Mouse (Mus musculus) kidney, postnatal 0 days (tissue): ENCODE measurements at regions not wholly inside any gene's neighbourhood (a gene's known extent, or its start where the extent isn't known, plus 50 kb on each side); places are given as distances from the start of the nearest gene placed in this dataset.

Experiments
- ATAC-seq: fragments of 200-750 bp; cut with Nextera tagmentation; replicated peaks from 2 replicates; pipeline ENCODE4 v1.8.0; 2017; ENCODE audit warnings: low read depth, moderate number of reproducible peaks, moderate TSS enrichment, moderate library complexity; ENCODE audit not compliant: low FRiP score
- DNase-seq: peaks from one replicate; pipeline ENCODE4 v3.0.0-alpha.2; 2016; ENCODE audit warnings: low spot score
- H3K27ac ChIP-seq: fragments of 300-500 bp; sonication (generic); 2 replicates; pipeline ENCODE4 v1.5.1; 2014; ENCODE audit warnings: mild to moderate bottlenecking
- H3K27me3 ChIP-seq: fragments of 300-500 bp; sonication (generic); 2 replicates; pipeline ENCODE4 v1.6.1; 2014; ENCODE audit warnings: low read length, mixed read lengths; ENCODE audit not compliant: insufficient read depth
- H3K36me3 ChIP-seq: fragments of 300-500 bp; sonication (generic); 2 replicates; pipeline ENCODE4 v1.6.1; 2014; ENCODE audit warnings: low read length, mixed read lengths; ENCODE audit not compliant: insufficient read depth
- H3K4me1 ChIP-seq: fragments of 300-500 bp; sonication (generic); replicated peaks from 2 replicates; pipeline ENCODE4 v1.6.1; 2014; ENCODE audit warnings: antibody characterized with exemption, low read length, mixed read lengths; ENCODE audit not compliant: insufficient read depth
- H3K4me2 ChIP-seq: fragments of 300-500 bp; sonication (generic); 2 replicates; pipeline ENCODE4 v1.6.1; 2014; ENCODE audit warnings: mild to moderate bottlenecking, low read length, moderate library complexity, mixed read lengths
- H3K4me3 ChIP-seq: fragments of 300-500 bp; sonication (generic); replicated peaks from 2 replicates; pipeline ENCODE4 v1.5.1; 2014; ENCODE audit warnings: low read depth, low read length
- H3K9ac ChIP-seq: fragments of 300-500 bp; sonication (generic); 2 replicates; pipeline ENCODE4 v1.6.1; 2014; ENCODE audit warnings: low read depth, low read length
- H3K9me3 ChIP-seq: fragments of 300-500 bp; sonication (generic); replicated peaks from 2 replicates; pipeline ENCODE4 v1.6.1; 2016; ENCODE audit warnings: low read length, inconsistent platforms, mixed read lengths
- CTCF ChIP-seq: IDR thresholded peaks from 2 replicates; pipeline ENCODE4 v1.5.1; 2016; ENCODE audit warnings: antibody characterized with exemption, low read depth, mild to moderate bottlenecking, moderate library complexity
- WGBS: fragments of 180-500 bp; shearing (Covaris S2); extraction: QIAGEN DNeasy Blood & Tissue Kit; methylation state at CpG from one replicate; pipeline ENCODE4 v1.1.7; 2014; 5-methylcytosine and 5-hydroxymethylcytosine counted together

- no peaks in the 10 kb centered on the region for H3K4me1 ChIP-seq
- no peak overlapping the region for H3K4me3 ChIP-seq
- ATAC-seq (no peak), DNase-seq (no peak)
- no peaks in the 10 kb centered on the region for H3K36me3 ChIP-seq
- H3K9me3 ChIP-seq, result 0 out of 2 replicates have a peak, but pooled peaks cover 3% of the 10 kb centered on the region
- TF ChIP-seq CTCF, result no peak
- WGBS, result 32% methylated on average over 4 of the region's 4 CpGs
- no peaks in the 10 kb centered on the region; the same call in 1 of the 2 replicates for H3K27me3 ChIP-seq
- H3K4me2 ChIP-seq, result no peak overlapping the region
- no peak overlapping the region for H3K27ac ChIP-seq
- no peak overlapping the region for H3K9ac ChIP-seq
These were observed 161.5 kb downstream of the Unc5cl start for GRCm38 (mm10) chr17:48616205-48616604.

GRCm38 (mm10) chr17:48620896-48621295 lies 166.2 kb downstream of the Unc5cl start:
- Histone ChIP-seq H3K9ac (no peak overlapping the region), H3K27ac (no peak overlapping the region), H3K4me1 (no peaks in the 10 kb centered on the region), H3K36me3 (no peaks in the 10 kb centered on the region), H3K4me3 (no peak overlapping the region), H3K27me3 (no peaks in the 10 kb centered on the region), H3K4me2 (no peak overlapping the region), H3K9me3 (no peaks in the 10 kb centered on the region)
- 66% methylated on average over 2 of the region's 2 CpGs for WGBS
- DNase-seq (no peak), ATAC-seq (no peak)
- TF ChIP-seq CTCF, result peak; percentile 28; the same call in 1 of the 2 replicates

GRCm38 (mm10) chr17:48621676-48622075 lies 167.0 kb downstream of the Unc5cl start:
- H3K4me3 ChIP-seq, result no peak overlapping the region
- no peak overlapping the region for H3K9ac ChIP-seq
- no peaks in the 10 kb centered on the region for H3K36me3 ChIP-seq
- 93% methylated on average over 11 of the region's 11 CpGs for WGBS
- no peaks in the 10 kb centered on the region for H3K27me3 ChIP-seq
- H3K9me3 ChIP-seq, result no peaks in the 10 kb centered on the region
- ATAC-seq, result no peak
- DNase-seq, result no peak
- H3K27ac ChIP-seq, result no peak overlapping the region
- no peak for TF ChIP-seq CTCF
- H3K4me1 ChIP-seq, result no peaks in the 10 kb centered on the region
- no peak overlapping the region for H3K4me2 ChIP-seq

GRCm38 (mm10) chr17:48624937-48625336 lies 170.2 kb downstream of the Unc5cl start:
- Histone ChIP-seq H3K27ac (no peak overlapping the region), H3K9me3 (no peaks in the 10 kb centered on the region)
- no peak for ATAC-seq

GRCm38 (mm10) chr17:48625971-48626370 lies 171.3 kb downstream of the Unc5cl start:
- Histone ChIP-seq H3K9ac (no peak overlapping the region), H3K27me3 (no peaks in the 10 kb centered on the region), H3K27ac (no peak overlapping the region), H3K4me1 (no peaks in the 10 kb centered on the region), H3K9me3 (no peaks in the 10 kb centered on the region), H3K4me2 (no peak overlapping the region), H3K36me3 (no peaks in the 10 kb centered on the region), H3K4me3 (no peak overlapping the region)
- ATAC-seq, result no peak
- DNase-seq, result peak; percentile 50
- TF ChIP-seq CTCF, result no peak
- WGBS, result 65% methylated on average over 6 of the region's 6 CpGs

More at GRCm38 (mm10) chr17:48624937-48625336, 170.2 kb downstream of the Unc5cl start:
- no peak overlapping the region for H3K9ac ChIP-seq
- no peaks in the 10 kb centered on the region for H3K4me1 ChIP-seq
- DNase-seq, result peak; percentile 57
- WGBS, result 62% methylated on average over 14 of the region's 14 CpGs
- H3K36me3 ChIP-seq, result no peaks in the 10 kb centered on the region
- H3K27me3 ChIP-seq, result no peaks in the 10 kb centered on the region
- H3K4me3 ChIP-seq, result no peak overlapping the region
- no peak overlapping the region for H3K4me2 ChIP-seq
- TF ChIP-seq CTCF, result no peak

GRCm38 (mm10) chr17:48639611-48640010 lies 184.9 kb downstream of the Unc5cl start:
- Histone ChIP-seq H3K9me3 (no peaks in the 10 kb centered on the region), H3K27me3 (no peaks in the 10 kb centered on the region), H3K4me3 (no peak overlapping the region), H3K4me1 (no peaks in the 10 kb centered on the region), H3K9ac (no peak overlapping the region), H3K36me3 (no peaks in the 10 kb centered on the region), H3K4me2 (no peak overlapping the region), H3K27ac (no peak overlapping the region)
- TF ChIP-seq CTCF, result no peak
- ATAC-seq, result no peak
- 91% methylated on average over 12 of the region's 12 CpGs for WGBS
- no peak for DNase-seq

- Histone ChIP-seq H3K4me3 (no peak overlapping the region), H3K9ac (no peak overlapping the region), H3K36me3 (no peaks in the 10 kb centered on the region), H3K4me1 (no peaks in the 10 kb centered on the region), H3K4me2 (no peak overlapping the region), H3K27ac (no peak overlapping the region), H3K9me3 (no peaks in the 10 kb centered on the region), H3K27me3 (no peaks in the 10 kb centered on the region)
- 25% methylated on average over 5 of the region's 5 CpGs for WGBS
- TF ChIP-seq CTCF, result no peak
- ATAC-seq (no peak), DNase-seq (peak; percentile 33)
These were observed 188.9 kb downstream of the Unc5cl start for GRCm38 (mm10) chr17:48643533-48644019.
